Mouse (Mus musculus): ENCODE measurements at regions not wholly inside any gene's neighbourhood (a gene's known extent, or its start where the extent isn't known, plus 50 kb on each side); places are given as distances from the start of the nearest gene placed in this dataset.
"Not testable (repeated sequence)": the region's sequence is repeated elsewhere in the genome, so short reads cannot be mapped to it uniquely, and the experiment has no call there.

DNA sequence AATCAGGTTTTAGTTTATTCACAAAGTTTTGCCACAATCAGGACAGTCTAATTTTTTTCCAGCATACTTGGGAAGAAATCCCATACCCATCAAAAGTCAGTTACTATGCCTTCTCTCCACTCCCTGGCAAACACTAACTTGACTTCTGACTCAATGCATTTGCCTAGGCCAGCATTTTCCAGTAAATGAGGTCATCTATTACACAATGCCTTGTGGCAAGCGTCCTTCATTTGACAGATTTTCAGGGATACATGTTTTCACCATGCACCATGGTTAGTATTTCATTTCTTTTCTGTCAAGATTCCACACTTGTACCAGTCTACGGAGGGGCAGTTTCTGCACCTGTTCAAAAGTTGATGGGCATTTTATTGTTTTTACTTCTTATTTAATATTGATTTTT, 88.4 kb upstream of the Slc2a12 start:
- not testable (repeated sequence) for H3K4me2 ChIP-seq; H3K9me3 ChIP-seq; H3K27me3 ChIP-seq; H3K27ac ChIP-seq; H3K9ac ChIP-seq (replicated peaks); H3K4me3 ChIP-seq (replicated peaks); H3K4me1 ChIP-seq (replicated peaks); ATAC-seq (ENCODE audit: insufficient number of reproducible peaks, insufficient read depth, low FRiP score, low TSS enrichment, low read depth); H3K36me3 ChIP-seq
- 85% methylated on average over 2 of the region's 2 CpGs for WGBS

DNA sequence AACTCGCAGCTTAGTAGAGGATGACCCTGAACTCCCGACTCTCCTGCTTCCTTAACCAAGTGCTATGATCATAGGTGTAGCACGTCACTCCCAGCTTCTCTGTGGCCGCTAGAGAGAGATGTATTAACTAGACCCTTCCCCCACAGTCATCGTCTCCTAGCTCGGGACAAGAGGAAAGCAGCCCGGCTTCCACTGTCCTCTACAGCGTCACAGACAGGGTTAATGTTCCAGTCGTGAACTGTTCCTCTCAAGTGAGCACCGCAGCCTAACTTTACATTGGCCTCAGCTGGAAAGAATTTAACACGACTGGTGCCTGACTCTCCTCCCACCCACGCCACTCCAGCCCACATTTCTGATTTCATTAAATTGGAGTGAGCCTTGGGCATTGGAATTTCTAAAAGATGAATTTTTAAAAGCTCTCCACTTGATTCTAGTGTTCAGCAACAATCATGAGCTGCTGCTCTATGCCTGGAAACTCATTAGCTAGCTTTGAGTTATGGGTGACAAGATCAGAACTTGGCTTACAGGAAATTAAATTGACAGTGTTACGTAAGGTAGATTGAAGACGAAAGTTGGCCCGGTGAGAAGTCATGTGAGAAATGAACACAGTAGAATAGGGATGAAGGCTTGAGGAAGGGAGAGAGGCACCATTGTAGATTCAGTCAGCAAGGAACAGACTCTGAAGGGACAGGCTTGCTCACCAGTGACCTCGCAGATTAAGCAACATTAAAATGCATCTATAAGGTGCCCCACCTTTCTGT, 75.4 kb upstream of the Slc2a12 start:
- ATAC-seq (ENCODE audit: insufficient number of reproducible peaks, insufficient read depth, low FRiP score, low TSS enrichment, low read depth) = peak; percentile 40; the same call in 1 of the 2 replicates
- not testable (repeated sequence) for H3K4me2 ChIP-seq; H3K27ac ChIP-seq; H3K9ac ChIP-seq (replicated peaks); H3K4me3 ChIP-seq (replicated peaks); H3K4me1 ChIP-seq (replicated peaks); H3K36me3 ChIP-seq; H3K9me3 ChIP-seq; H3K27me3 ChIP-seq
- 55% methylated on average over 16 of the region's 16 CpGs for WGBS

DNA sequence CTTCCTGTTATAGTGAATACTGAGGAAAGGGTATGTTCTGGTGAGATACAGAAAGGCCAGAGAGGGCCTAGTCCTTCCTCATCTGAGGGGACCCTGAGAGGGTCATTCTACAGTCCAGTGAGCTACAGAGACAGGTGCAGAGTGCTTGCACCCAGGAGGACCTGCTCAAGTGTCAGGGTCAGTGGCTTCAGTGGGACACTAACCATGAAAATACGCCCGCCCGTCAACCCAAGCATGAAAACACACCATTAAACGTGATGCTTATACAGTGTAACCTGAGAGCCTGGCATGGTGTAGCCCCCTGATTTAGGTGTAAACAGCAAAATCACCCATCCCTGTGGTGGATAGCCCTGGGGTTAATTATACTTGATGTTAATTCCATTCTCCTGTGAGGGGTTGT, 70.8 kb upstream of the Slc2a12 start:
- ATAC-seq (ENCODE audit: insufficient number of reproducible peaks, insufficient read depth, low FRiP score, low TSS enrichment, low read depth); H3K27me3 ChIP-seq; H3K4me1 ChIP-seq (replicated peaks); H3K4me3 ChIP-seq (replicated peaks); H3K27ac ChIP-seq; H3K9ac ChIP-seq (replicated peaks); H3K36me3 ChIP-seq; H3K4me2 ChIP-seq; H3K9me3 ChIP-seq: not testable (repeated sequence)
- 75% methylated on average over 4 of the region's 4 CpGs for WGBS

DNA sequence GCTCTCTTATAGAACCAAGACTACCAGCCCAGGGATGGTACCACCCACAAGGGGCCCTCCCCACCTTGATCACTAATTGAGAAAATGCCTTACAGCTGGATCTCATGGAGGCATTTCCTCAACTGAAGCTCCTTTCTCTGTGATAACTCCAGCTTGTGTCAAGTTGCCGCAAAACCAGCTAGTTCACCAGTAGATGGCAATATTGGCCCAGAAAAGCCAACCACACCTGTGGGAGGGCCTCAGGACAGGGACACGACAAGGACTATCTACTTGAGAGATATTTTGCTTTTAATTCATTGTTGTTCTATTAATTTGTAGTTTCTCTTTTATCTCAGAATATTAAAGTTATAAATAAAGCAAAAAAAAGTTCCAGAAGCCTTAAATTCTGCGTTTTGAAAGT, 65.4 kb upstream of the Slc2a12 start:
- H3K27ac ChIP-seq; H3K9me3 ChIP-seq; H3K27me3 ChIP-seq; H3K4me2 ChIP-seq; H3K4me3 ChIP-seq (replicated peaks); H3K9ac ChIP-seq (replicated peaks); H3K4me1 ChIP-seq (replicated peaks); H3K36me3 ChIP-seq; ATAC-seq (ENCODE audit: insufficient number of reproducible peaks, insufficient read depth, low FRiP score, low TSS enrichment, low read depth): not testable (repeated sequence)
- WGBS = 18% methylated on average over 3 of the region's 3 CpGs

DNA sequence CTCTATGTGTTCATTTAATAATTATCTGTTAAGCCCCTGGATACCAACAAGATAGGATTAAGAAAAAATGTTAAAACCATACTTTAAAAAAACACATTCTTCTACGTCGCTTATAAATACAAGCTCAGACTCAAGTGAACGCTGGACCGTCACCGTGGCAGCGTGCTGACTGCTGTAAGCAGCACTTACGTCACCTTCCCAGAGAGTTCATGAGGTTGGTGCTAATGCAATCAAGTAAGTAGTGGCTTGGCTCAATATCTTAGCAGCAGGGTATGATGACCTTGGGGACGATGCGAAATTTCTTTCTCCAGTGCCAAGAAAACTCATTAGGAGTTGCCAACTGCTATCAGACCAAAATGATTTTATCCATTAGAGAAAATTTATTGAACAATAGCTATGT, 63.5 kb upstream of the Slc2a12 start:
- 82% methylated on average over 9 of the region's 9 CpGs for WGBS
- H3K36me3 ChIP-seq = not testable (repeated sequence)

DNA sequence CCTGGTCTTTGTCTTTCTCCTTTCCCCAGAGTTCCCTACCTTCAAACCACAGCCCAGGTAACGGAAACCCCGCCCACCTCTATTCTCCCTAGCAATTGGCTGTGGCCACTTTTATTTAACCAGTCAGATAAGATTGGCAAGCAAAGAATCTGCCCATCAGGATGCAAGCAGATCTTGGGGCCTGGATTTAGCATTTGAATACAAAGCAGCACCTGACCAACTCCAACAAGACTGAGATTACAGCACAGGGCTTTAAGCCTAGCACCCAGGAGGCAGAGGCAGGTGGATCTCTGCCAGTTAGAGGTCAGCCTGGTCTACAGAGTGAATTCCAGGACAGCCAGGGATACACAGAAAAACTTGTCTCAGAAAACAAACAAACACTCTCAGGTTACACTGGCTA, 61.5 kb upstream of the Slc2a12 start:
- H3K9me3 ChIP-seq; H3K27ac ChIP-seq; H3K4me3 ChIP-seq (replicated peaks); H3K4me1 ChIP-seq (replicated peaks); H3K4me2 ChIP-seq; H3K36me3 ChIP-seq; H3K9ac ChIP-seq (replicated peaks); H3K27me3 ChIP-seq; ATAC-seq (ENCODE audit: insufficient number of reproducible peaks, insufficient read depth, low FRiP score, low TSS enrichment, low read depth): not testable (repeated sequence)
- 82% methylated on average over 2 of the region's 2 CpGs for WGBS

More for the DNA sequence above, 63.5 kb upstream of the Slc2a12 start:
- not testable (repeated sequence) for H3K4me3 ChIP-seq (replicated peaks); H3K27me3 ChIP-seq; H3K4me1 ChIP-seq (replicated peaks); H3K9me3 ChIP-seq; H3K27ac ChIP-seq; H3K9ac ChIP-seq (replicated peaks); ATAC-seq (ENCODE audit: insufficient number of reproducible peaks, insufficient read depth, low FRiP score, low TSS enrichment, low read depth); H3K4me2 ChIP-seq

DNA sequence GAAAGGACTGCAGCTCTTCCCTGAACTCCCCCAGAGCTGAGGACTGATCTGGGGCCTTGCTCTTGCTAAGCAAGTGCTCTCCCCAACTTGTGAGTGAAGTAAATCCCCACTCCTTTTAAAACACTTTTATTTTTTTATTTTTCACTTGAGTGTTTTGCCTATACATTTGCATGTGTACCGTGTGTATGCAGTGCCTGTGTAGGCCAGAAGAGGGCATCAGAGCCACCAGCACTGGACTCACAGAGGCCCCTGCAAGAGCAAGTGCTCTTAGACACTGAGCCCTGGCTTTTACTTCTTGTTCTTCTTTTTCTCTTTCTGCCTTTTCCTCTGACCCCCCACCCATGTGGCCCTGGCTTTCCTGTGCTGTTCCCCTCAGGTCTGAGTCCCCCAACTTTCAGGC, 56.2 kb upstream of the Slc2a12 start:
- not testable (repeated sequence) for ATAC-seq (ENCODE audit: insufficient number of reproducible peaks, insufficient read depth, low FRiP score, low TSS enrichment, low read depth); H3K4me2 ChIP-seq; H3K9me3 ChIP-seq; H3K36me3 ChIP-seq; H3K27ac ChIP-seq; H3K4me3 ChIP-seq (replicated peaks); H3K27me3 ChIP-seq; H3K4me1 ChIP-seq (replicated peaks); H3K9ac ChIP-seq (replicated peaks)
- WGBS = 87% methylated on average over 1 of the region's 1 CpGs

DNA sequence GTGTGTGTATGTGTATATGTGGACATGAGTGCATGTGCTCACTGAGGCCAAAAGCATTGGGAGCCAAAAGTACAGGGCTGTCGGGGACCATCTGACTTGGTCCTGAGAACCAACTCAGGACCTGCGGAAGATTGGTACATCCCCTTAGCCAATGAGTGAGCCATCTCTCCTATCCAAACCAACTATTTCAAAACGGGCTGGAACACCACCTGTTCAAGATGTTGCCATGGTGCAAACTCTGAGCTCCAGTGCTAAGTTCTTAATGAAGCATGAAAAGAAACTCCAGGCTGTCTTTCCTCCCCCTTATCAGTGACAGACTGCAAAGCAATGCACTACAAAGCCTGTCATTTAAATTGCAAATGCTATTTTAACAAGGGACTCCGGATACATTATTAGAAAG, 53.1 kb upstream of the Slc2a12 start:
- not testable (repeated sequence) for H3K27me3 ChIP-seq; H3K4me1 ChIP-seq (replicated peaks); H3K27ac ChIP-seq; ATAC-seq (ENCODE audit: insufficient number of reproducible peaks, insufficient read depth, low FRiP score, low TSS enrichment, low read depth); H3K4me3 ChIP-seq (replicated peaks); H3K9ac ChIP-seq (replicated peaks); H3K36me3 ChIP-seq; H3K4me2 ChIP-seq; H3K9me3 ChIP-seq
- WGBS = 60% methylated on average over 4 of the region's 4 CpGs

DNA sequence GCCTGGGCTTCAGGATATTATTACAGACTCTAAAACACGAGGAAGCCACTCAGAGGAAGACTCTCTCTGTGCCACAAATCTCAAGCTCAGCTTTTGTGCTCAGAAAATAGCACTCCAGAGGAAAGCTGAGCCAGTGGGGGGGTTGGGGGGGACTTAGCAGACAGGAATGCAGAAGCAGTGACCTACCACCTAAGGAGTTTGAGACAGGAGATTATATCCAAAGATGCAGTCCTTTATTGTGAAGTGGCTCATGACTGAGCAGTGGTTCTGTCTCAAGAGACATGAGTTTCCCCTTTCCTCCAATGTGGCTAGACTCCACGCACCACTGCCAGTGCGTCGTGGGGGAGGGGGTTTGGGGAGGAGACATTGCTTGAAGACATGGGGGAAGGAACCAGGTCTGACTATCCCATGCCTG, 52.6 kb upstream of the Slc2a12 start:
- H3K36me3 ChIP-seq; H3K9me3 ChIP-seq; H3K27ac ChIP-seq; H3K4me2 ChIP-seq; H3K4me1 ChIP-seq (replicated peaks); ATAC-seq (ENCODE audit: insufficient number of reproducible peaks, insufficient read depth, low FRiP score, low TSS enrichment, low read depth); H3K4me3 ChIP-seq (replicated peaks); H3K27me3 ChIP-seq; H3K9ac ChIP-seq (replicated peaks): not testable (repeated sequence)
- WGBS = 56% methylated on average over 4 of the region's 4 CpGs

DNA sequence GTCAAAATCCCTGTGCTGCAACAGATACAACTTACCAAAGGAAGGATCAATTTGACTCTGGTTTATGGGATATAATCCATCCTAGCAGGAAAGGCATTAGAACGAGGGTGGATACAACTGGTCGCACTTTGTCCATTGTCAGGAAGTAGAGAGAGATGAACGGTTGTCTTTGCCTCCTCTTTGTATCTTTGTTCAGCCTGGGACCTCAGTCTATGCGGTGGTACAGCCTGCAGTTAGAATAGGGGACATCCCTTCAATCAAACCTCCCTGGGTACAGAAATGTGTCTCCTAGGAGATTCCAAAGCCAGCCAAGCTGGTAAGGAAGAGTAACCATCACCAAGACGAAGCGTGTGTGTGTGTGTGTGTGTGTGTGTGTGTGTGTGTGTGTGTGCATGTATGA, 52.1 kb upstream of the Slc2a12 start:
- H3K27ac ChIP-seq; H3K9me3 ChIP-seq; H3K27me3 ChIP-seq; H3K36me3 ChIP-seq; H3K4me2 ChIP-seq; ATAC-seq (ENCODE audit: insufficient number of reproducible peaks, insufficient read depth, low FRiP score, low TSS enrichment, low read depth); H3K9ac ChIP-seq (replicated peaks); H3K4me1 ChIP-seq (replicated peaks); H3K4me3 ChIP-seq (replicated peaks): not testable (repeated sequence)
- 91% methylated on average over 6 of the region's 6 CpGs for WGBS

Data from limb, embryonic 12.5 days (tissue).